Mouse (Mus musculus) telencephalon, adult 2 months (tissue): ENCODE measurements around the gene Hhipl1.
A peak's percentile ranks its signal among the peaks of the same experiment; 100 is the strongest.

ENCODE experiments used
- DNase-seq: peaks from one replicate; pipeline ENCODE4 v3.0.0-alpha.2; 2011; ENCODE audit warnings: low read depth, low spot score

The Hhipl1 gene

GRCm38 (mm10) chr12:108311741-108312290, 5.7 kb downstream of the Hhipl1 start:
- no peak for DNase-seq

- no peak for DNase-seq
Observed at GRCm38 (mm10) chr12:108312432-108312851, 6.4 kb downstream of the Hhipl1 start.

- DNase-seq = no peak
Observed at GRCm38 (mm10) chr12:108313244-108313772, 7.2 kb downstream of the Hhipl1 start.

- DNase-seq = no peak
Observed at GRCm38 (mm10) chr12:108315818-108316217, 9.7 kb downstream of the Hhipl1 start.

DNA sequence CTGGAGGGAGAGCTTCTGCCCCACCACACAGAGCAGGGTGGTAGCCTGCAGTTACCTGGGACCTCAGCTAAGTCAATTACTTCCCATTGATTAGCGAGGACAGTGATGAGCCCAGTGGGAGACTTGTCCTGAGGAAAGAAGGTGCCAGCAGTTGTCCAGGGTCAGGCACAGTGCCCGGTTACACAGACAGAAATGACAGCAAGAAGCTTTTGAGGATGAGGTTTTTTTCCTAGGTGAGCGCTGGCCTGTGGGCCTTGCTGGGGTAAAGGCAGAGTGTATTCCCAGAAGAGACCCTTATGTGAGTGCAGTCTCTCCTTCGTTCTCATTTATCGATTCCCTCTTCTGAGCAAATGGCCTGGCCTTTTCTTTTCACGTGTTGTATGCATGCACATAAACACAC, 10.6 kb downstream of the Hhipl1 start:
- no peak for DNase-seq

DNA sequence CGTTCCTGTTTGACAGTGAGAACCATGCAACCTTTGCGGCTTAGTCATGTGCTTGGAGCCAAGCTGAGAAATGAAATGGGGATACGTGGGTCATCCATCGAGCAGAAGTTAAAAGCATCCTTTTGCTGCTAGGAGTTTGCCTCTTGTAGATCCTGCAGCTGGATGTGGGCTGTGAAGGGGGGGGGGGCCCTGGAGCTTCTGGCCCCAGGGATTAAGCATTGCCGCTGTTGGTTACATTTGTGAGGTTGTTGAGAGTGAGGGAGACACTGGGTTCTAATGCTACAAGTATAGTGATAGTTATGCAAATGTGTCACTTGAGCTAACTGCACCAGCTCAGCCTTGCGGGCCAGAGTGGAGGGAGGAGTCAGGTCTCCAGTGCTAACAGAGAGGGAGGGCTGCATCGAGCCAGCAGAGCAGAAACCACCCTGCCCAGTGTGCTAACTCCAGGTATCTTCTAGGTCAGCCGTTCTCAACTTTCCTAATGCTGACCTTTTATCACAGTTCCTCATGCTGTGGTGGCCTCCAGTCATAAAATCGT, 11.2 kb downstream of the Hhipl1 start:
- no peak for DNase-seq

DNA sequence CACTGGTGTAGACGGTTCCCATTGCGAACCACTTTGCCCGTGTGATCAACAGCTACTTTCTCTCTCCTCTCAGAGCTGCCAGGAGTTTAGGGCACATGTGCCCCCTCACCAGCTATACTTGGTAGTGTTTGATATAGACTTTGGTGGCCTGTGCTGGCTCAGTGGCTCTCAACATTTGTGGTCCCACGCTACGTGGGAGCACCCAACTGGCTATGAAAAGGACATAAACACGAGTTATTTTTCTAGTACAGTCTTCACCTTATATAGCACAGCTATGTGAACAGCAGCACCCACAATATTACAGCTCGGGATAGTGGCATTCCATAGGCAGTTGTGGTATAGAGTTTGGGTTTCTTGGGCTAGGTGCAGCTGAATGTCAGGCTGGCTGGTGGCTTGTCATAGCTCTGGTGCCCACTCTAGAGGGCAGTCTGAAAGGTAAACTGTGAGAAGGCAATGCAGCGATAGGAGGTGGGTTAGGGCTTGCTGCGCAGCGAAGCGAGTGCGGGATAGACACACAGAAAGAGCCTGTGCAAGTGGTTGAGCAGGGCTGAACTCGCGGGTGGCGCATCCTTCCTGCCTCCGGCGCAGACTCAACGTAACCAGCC, 11.9 kb downstream of the Hhipl1 start:
- DNase-seq = no peak

GRCm38 (mm10) chr12:108318499-108318898, 12.4 kb downstream of the Hhipl1 start:
- DNase-seq = no peak

DNA sequence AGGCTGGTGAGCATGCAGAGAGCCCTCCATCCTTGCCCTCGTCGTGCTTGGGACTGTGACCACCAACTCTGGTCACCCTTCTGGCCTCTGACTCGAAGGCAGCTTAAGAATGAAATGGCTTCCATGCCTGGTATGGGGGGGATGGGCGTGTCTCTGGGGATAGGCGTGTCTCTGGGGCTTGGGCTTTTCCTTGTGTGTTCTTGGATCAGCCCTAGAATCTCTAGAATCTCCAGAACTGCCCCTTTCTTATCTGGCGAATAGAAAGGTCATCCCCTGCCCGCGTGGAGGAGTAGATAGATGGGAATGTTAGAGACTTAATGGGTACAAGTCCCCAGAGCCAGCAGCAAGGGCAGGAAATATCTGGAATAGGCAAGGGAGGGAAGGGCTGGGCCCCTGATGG, 14.0 kb downstream of the Hhipl1 start:
- no peak for DNase-seq

GRCm38 (mm10) chr12:108326401-108326800, 20.3 kb downstream of the Hhipl1 start:
- DNase-seq = no peak

GRCm38 (mm10) chr12:108327889-108328491, 21.9 kb downstream of the Hhipl1 start:
- DNase-seq = peak; percentile 92

- no peak for DNase-seq
Observed at GRCm38 (mm10) chr12:108333056-108333455, 27.0 kb downstream of the Hhipl1 start.

- DNase-seq = no peak
Observed at GRCm38 (mm10) chr12:108333481-108333882, 27.4 kb downstream of the Hhipl1 start.

DNA sequence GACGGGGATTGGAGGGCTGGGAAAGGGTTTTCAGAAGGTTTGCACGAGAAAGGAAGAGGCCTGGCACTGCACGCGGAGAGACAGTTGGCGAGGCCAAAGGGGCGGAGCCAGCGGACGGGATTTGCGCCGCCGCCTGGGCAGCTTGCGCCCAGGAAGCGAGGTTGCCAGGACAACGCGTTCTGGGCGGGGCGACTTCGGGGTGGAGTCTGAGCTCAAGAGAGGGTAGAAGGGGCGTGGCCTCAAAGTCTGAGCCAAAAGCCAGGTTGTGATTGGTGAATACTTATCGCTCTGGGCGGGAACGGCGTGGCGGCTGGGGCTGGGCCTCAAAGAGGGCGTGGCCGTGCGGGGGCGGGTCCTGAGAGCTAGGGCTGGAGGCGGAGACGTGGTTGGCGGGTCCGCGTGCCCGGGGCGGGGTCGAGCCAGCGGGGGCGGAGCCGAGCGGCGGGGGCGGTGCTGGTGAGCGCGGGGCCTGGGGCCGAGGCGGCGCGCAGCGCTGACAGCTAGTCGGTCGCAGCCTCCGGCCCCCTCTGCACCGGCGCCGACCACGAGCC, 27.9 kb downstream of the Hhipl1 start, which contains the start of gene Cyp46a1:
TSS of gene Cyp46a1 (plus strand) at position 487 of the 551 bp plus-strand sequence.
- DNase-seq = peak; percentile 99

GRCm38 (mm10) chr12:108334529-108334928, 28.5 kb downstream of the Hhipl1 start:
- DNase-seq = no peak

- DNase-seq = peak; percentile 40
Observed at GRCm38 (mm10) chr12:108338572-108339190, 32.6 kb downstream of the Hhipl1 start.

DNA sequence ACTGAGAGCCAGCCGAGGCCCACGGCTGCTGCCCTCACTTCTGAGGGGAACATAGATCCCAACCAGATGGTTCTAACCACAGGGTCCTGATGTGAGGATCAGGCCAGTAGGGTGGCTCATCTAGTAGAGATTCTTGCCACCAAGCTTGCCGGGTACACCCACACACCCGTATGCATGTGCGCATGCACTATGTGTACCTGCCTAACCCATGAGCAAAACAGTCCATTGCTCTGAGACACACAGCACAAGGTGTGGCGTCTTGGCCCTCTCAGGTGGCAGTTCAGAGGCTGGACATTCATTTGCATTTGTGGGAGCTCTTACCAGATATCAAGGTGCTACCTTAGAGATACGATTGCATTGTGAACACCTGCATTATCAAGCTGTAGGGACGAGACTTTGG, 42.1 kb downstream of the Hhipl1 start:
- DNase-seq = no peak

DNA sequence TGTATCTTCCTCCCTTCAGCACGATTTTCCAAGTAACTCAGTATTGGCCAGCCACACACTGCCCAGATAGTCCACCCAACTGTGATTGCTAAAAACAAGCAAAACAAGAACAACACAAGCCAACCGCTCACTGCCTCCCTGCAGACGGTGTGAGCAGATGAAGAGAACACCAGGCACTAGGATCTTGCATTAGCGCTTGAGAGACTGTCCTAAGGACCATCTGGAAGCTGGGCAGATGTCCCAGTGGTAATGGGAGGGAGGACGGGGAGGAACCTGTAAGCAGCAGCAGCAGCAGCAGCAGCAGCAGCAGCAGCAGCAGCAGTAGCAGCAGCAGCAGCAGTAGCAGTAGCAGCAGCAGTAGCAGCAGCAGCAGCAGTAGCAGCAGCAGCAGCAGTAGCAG, 43.0 kb downstream of the Hhipl1 start:
- DNase-seq = no peak

DNA sequence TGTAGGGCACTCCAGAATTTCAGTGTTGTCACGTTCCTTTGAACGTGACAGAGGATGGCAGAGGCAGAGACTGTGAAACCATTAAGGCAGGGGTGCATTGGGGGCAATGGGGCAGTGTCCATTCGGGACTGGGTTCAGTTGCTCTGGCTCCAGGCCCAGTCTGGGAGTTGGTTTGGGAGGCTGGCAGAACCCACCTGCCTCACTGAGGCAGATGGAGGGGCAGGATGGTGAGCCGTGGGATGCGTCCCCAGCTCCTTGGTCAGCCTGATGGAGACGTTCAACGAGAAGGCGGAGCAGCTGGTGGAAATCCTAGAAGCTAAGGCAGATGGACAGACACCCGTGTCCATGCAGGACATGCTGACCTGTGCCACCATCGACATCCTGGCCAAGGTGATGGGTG, 44.9 kb downstream of the Hhipl1 start:
- no peak for DNase-seq

DNA sequence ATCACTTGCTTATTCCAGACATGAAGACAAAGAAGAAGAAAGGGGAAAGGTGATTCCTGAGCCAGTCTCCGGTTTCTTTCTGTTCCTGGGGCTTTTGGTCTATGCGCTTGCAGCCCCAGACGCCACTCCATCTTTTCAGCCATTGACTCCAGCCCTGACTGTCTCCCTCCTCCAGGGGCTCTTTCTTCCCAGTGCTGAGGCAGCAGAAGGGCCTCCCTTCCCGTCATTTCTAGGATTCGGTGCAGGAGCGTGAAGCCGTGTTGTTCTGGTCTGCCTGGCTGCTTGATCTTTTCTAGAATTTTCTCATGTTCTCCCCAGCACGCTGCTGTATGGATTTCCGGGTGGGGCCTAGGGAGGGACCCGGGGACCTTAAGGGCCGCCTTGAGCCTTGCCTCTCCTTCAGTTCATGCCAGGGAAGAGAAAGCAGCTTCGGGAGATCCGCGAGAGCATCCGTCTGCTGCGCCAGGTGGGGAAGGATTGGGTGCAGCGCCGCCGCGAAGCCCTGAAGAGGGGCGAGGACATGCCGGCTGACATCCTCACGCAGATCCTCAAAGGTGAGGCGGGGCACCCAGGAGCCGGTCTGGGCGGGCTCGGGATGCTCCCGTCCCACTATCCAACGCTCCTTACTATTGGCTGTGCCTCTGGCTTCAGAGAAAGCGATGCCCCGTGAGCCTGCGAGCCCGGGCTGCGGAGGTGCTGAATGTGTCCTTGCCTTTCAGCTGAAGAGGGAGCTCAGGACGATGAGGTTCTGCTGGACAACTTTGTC, 46.5 kb downstream of the Hhipl1 start:
- no peak for DNase-seq

DNA sequence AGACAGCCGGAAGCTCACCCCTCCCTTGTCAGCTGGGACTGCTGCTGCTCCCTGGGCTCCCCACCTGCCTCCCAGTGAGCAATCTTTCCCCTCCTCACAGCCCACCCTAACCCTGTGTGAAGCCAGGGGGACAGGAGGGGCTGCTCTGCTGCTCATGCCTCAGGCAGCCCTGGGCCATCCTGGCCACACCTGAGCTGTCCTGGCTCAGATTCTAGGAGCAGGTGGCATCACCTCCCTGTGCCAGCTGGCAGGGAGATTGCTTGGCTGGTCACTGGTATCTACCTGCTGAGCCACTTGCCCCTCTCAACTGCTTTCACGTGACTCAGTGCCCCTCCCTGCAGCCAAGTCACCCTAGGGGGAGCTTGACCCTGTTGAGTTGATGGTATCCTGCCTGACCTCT, 48.2 kb downstream of the Hhipl1 start:
- no peak for DNase-seq
